ENCODE assay signal across 9 mouse cellular contexts in the genomic region with DNA sequence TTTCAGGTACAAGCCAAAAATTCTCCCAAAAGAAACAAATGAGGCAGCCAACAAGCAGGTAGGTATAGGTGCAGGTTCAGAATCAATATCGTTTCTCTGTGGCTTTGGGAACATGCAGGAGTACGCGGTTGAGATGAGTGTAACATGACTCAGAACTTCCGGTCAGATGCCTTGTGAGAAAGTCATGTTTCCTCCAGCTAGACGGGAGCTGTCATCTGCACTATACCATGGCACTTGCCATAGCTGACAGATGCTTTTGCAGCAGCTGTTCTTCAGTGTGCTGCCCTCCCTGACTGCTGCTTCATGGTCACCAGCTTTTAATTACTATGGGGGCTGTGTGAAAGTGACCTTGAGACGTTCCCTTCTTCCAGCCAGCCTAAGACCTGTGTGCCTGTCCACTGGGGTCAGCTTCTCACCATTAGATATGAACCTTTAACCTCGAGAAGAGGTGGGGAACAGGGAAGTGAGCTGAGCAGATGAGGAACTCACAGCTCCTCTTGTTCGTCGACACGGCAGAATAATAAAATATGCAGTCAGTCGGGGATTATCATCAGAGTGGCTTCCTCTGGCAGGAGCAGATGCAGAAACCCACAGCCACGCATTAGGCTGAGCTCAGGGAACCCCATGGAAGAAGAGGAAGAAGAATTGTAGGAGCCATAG. TPM values are rescaled to one million over a fixed set of nuclear protein-coding genes. Genes with fewer than 3 reads are reported as not detected.
A peak's percentile ranks its signal among the peaks of the same experiment; 100 is the strongest.
DNase-seq lines count a peak whose midpoint lies in the region; ATAC-seq and TF ChIP-seq lines count a peak whose summit lies in the region.
"Had no signal": no experiment of that assay in that cellular context is flagged by ENCODE, and none has a peak within 500 bp of the region (broad histone marks: within the 10 kb centered on the region; RNA-seq: fewer than 3 reads in every experiment).

No protein-coding gene starts in this region.

- peak; percentile 42 for ATAC-seq in kidney, embryonic 16.5 days (ENCODE audit: low FRiP score, low TSS enrichment)
- ATAC-seq in G1E (ENCODE audit: extremely low read depth, insufficient number of reproducible peaks, low FRiP score, poor library complexity, severe bottlenecking), result peak; percentile 63
- no peak; the same call in 1 of the 2 replicates for ATAC-seq in heart, embryonic 15.5 days (replicated peaks; ENCODE audit: insufficient number of reproducible peaks, insufficient read depth, low FRiP score, low read depth)
- peak; percentile 70 for ATAC-seq in monocyte, adult 5-6 weeks (replicated peaks; ENCODE audit: insufficient number of reproducible peaks, low FRiP score, low TSS enrichment, poor library complexity, severe bottlenecking)
- no peak for ATAC-seq in hindbrain, embryonic 12.5 days (ENCODE audit: low FRiP score)

- no peak for DNase-seq in kidney, adult 18-20 months
- DNase-seq in G1E (ENCODE audit: low spot score), result no peak
- DNase-seq in urinary bladder, postnatal 4 days (ENCODE audit: low spot score in 2 of 2), result no peak
- no peak for DNase-seq in spleen, adult 12 weeks (ENCODE audit: low spot score)

- no peak for TF ChIP-seq CTCF in G1E (IDR thresholded peaks at IDR 0.05; ENCODE audit: low read depth, low read length)

- H3K36me3 ChIP-seq in kidney, embryonic 16.5 days (ENCODE audit: insufficient read depth, low read length), result no peaks in the 10 kb centered on the region
- H3K36me3 ChIP-seq in G1E (replicated peaks), result no peaks in the 10 kb centered on the region
- H3K36me3 ChIP-seq in heart, embryonic 15.5 days, result no peaks in the 10 kb centered on the region
- no peaks in the 10 kb centered on the region for H3K36me3 ChIP-seq in hindbrain, embryonic 12.5 days
- H3K36me3 ChIP-seq: limb, embryonic 15.5 days had no signal

- H3K9ac ChIP-seq in kidney, embryonic 16.5 days (replicated peaks; ENCODE audit: low read length), result no peak overlapping the region
- H3K9ac ChIP-seq in heart, embryonic 15.5 days, result no peak overlapping the region
- no peak overlapping the region for H3K9ac ChIP-seq in hindbrain, embryonic 12.5 days
- H3K9ac ChIP-seq: limb, embryonic 15.5 days had no signal

- H3K27ac ChIP-seq in kidney, embryonic 16.5 days (ENCODE audit: low read length), result no peak overlapping the region
- H3K27ac ChIP-seq in heart, embryonic 15.5 days, result peak overlapping the region; percentile 20; the same call in 1 of the 2 replicates
- no peak overlapping the region for H3K27ac ChIP-seq in hindbrain, embryonic 12.5 days
- H3K27ac ChIP-seq: limb, embryonic 15.5 days had no signal

- no peaks in the 10 kb centered on the region for H3K4me1 ChIP-seq in kidney, embryonic 16.5 days (ENCODE audit: insufficient read depth, low read length)
- H3K4me1 ChIP-seq in G1E (ENCODE audit: insufficient read depth, low read depth, low read length), result peaks cover 15% of the 10 kb centered on the region
- H3K4me1 ChIP-seq in heart, embryonic 15.5 days (replicated peaks), result no peaks in the 10 kb centered on the region
- H3K4me1 ChIP-seq in hindbrain, embryonic 12.5 days, result no peaks in the 10 kb centered on the region
- H3K4me1 ChIP-seq: limb, embryonic 15.5 days had no signal

- no peaks in the 10 kb centered on the region for H3K9me3 ChIP-seq in kidney, embryonic 16.5 days (ENCODE audit: low read length)
- H3K9me3 ChIP-seq in G1E (replicated peaks), result no peaks in the 10 kb centered on the region
- H3K9me3 ChIP-seq in heart, embryonic 15.5 days (replicated peaks), result no peaks in the 10 kb centered on the region
- no peaks in the 10 kb centered on the region for H3K9me3 ChIP-seq in hindbrain, embryonic 12.5 days (replicated peaks)
- H3K9me3 ChIP-seq: limb, embryonic 15.5 days had no signal

- WGBS in kidney, embryonic 16.5 days, result 52% methylated on average over 12 of the region's 12 CpGs
- 27% methylated on average over 12 of the region's 12 CpGs for WGBS in heart, embryonic 15.5 days
- 74% methylated on average over 12 of the region's 12 CpGs for WGBS in hindbrain, embryonic 12.5 days

- H3K4me3 ChIP-seq in kidney, embryonic 16.5 days (ENCODE audit: low read length), result no peak overlapping the region
- H3K4me3 ChIP-seq in G1E (ENCODE audit: low read depth, low read length), result no peak overlapping the region; the same call in 1 of the 2 replicates
- no peak overlapping the region for H3K4me3 ChIP-seq in heart, embryonic 15.5 days
- H3K4me3 ChIP-seq in hindbrain, embryonic 12.5 days, result no peak overlapping the region
- H3K4me3 ChIP-seq: limb, embryonic 15.5 days had no signal

- no peak overlapping the region; the same call in 1 of the 2 replicates for H3K4me2 ChIP-seq in kidney, embryonic 16.5 days (replicated peaks; ENCODE audit: low read depth, low read length)
- peak overlapping the region; percentile 37; the same call in 1 of the 2 replicates for H3K4me2 ChIP-seq in heart, embryonic 15.5 days
- H3K4me2 ChIP-seq in hindbrain, embryonic 12.5 days (replicated peaks), result no peak overlapping the region
- H3K4me2 ChIP-seq: limb, embryonic 15.5 days had no signal

- peaks cover 8% of the 10 kb centered on the region; the same call in 1 of the 2 replicates for H3K27me3 ChIP-seq in kidney, embryonic 16.5 days (ENCODE audit: insufficient read depth, low read length)
- no peaks in the 10 kb centered on the region for H3K27me3 ChIP-seq in G1E (ENCODE audit: insufficient read depth, low read length)
- no peaks in the 10 kb centered on the region for H3K27me3 ChIP-seq in heart, embryonic 15.5 days
- 0 out of 2 replicates have a peak, but pooled peaks cover 3% of the 10 kb centered on the region for H3K27me3 ChIP-seq in hindbrain, embryonic 12.5 days

RNA-seq across cellular contexts. Expression of a gene that starts 7.0 kb away (rescaled TPM):
- polyA plus RNA-seq in kidney, embryonic 16.5 days (2015; fragmentation: Nextera tagmentation; extraction: Ambion mirVana), result 0.40 and 0.44 TPM in 2 replicates
- total RNA-seq in G1E (2014; fragmentation: Nextera tagmentation) (not detected in 2 replicates), G1E (2017) (0.06 and 0.11 TPM in 2 replicates)
- polyA plus RNA-seq in G1E (2012), result not detected in 2 replicates
- polyA plus RNA-seq in heart, embryonic 15.5 days (2015; fragmentation: Nextera tagmentation; extraction: Ambion mirVana), result 0.43 and 1.3 TPM in 2 replicates
- total RNA-seq in monocyte, adult 5-6 weeks (2017), result 152 to 248 TPM (median 234 TPM) in 3 replicates
- polyA plus RNA-seq in hindbrain, embryonic 12.5 days (2016; fragmentation: Nextera tagmentation; extraction: Ambion mirVana), result 0.34 and 0.37 TPM in 2 replicates

RNA-seq across cellular contexts. Expression of a gene that starts 50.9 kb away (rescaled TPM):
- polyA plus RNA-seq in kidney, embryonic 16.5 days (2015; fragmentation: Nextera tagmentation; extraction: Ambion mirVana), result 357 and 397 TPM in 2 replicates
- total RNA-seq in G1E (2014; fragmentation: Nextera tagmentation) (667 and 759 TPM in 2 replicates), G1E (2017) (1,594 and 1,756 TPM in 2 replicates)
- polyA plus RNA-seq in G1E (2012), result 110 and 118 TPM in 2 replicates
- 569 and 615 TPM in 2 replicates for polyA plus RNA-seq in heart, embryonic 15.5 days (2015; fragmentation: Nextera tagmentation; extraction: Ambion mirVana)
- 128 to 201 TPM (median 187 TPM) in 3 replicates for total RNA-seq in monocyte, adult 5-6 weeks (2017)
- polyA plus RNA-seq in hindbrain, embryonic 12.5 days (2016; fragmentation: Nextera tagmentation; extraction: Ambion mirVana), result 290 and 293 TPM in 2 replicates

Comparison
In these comparisons a context has a peak if more than half of its experiments do, and no peak if none do; other contexts are left out.
1. ATAC-seq: peak in kidney, embryonic 16.5 days (single experiment), G1E (single experiment) and monocyte, adult 5-6 weeks (single experiment); none in heart, embryonic 15.5 days (single experiment) and hindbrain, embryonic 12.5 days (single experiment).